Mouse (Mus musculus) adrenal gland, adult 18-20 months (tissue): ENCODE measurements around the gene Acy3. TPM values are rescaled to one million over a fixed set of nuclear protein-coding genes. Genes with fewer than 3 reads are reported as not detected.
"Not testable (repeated sequence)": the region's sequence is repeated elsewhere in the genome, so short reads cannot be mapped to it uniquely, and the experiment has no call there.

Experiments used
- DNase-seq, 2 experiments: peaks; one replicate each; pipeline ENCODE4 v3.0.0; 2021 to 2022; ENCODE audit warnings: low spot score in 2 of 2
- long read RNA-seq, 2 experiments: library from polyadenylated mRNA; stranded (forward); transcript quantifications; one replicate each; pipeline ENCODE4 v2.0.0; 2021
- total RNA-seq, 2 experiments: library from RNA; stranded (reverse); gene quantifications; 1 replicate in 1 of 2; 2 replicates in 1 of 2; pipeline ENCODE4 v1.2.3; 2021

The Acy3 gene
- total RNA-seq: 10 to 100 TPM; 16.1 to 20.8 TPM
- long read RNA-seq, experiment 1, transcript Acy3-205 (8 exons, 1,284 nt): major isoform, 5 of 8 reads
- long read RNA-seq, experiment 1, partial matches to known transcripts: 3 of 8 reads
- long read RNA-seq, experiment 1, other reads (novel, unspliced or antisense): 0 of 8 reads
- long read RNA-seq, experiment 2, transcript Acy3-205 (8 exons, 1,284 nt): major isoform, 8 of 20 reads
- long read RNA-seq, experiment 2, partial matches to known transcripts: 2 of 20 reads
- long read RNA-seq, experiment 2, other reads (novel, unspliced or antisense): 7 of 20 reads

DNA sequence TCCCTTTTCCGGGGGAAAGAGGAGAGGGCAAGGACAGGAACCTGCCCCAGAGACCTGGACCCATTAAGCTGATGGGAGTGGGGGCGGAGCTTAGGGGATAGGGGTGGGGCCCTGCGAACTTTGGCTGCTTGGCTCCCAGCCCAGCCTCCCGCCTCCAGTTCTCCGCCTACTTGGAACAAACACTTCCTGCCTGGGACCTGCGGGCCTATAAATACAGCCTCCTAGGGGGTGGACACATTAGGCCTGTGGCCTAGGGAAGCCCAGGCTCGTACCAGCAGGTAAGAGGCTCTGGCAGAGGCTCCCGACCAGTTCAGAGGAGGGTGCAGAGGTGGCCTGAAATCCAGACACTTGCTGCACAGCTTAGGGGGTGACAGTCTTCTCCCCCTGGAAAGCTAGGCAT is at the start of gene Acy3:
Acy3 (plus strand) TSS at position 237 of the 400 bp plus-strand sequence.
- peak; percentile 75 to 79 for DNase-seq

GRCm38 (mm10) chr19:3942315-3942714 is 44.1 kb upstream of the Acy3 start:
- DNase-seq: no peak

GRCm38 (mm10) chr19:3942986-3943735 is 43.2 kb upstream of the Acy3 start:
- DNase-seq: no peak

DNA sequence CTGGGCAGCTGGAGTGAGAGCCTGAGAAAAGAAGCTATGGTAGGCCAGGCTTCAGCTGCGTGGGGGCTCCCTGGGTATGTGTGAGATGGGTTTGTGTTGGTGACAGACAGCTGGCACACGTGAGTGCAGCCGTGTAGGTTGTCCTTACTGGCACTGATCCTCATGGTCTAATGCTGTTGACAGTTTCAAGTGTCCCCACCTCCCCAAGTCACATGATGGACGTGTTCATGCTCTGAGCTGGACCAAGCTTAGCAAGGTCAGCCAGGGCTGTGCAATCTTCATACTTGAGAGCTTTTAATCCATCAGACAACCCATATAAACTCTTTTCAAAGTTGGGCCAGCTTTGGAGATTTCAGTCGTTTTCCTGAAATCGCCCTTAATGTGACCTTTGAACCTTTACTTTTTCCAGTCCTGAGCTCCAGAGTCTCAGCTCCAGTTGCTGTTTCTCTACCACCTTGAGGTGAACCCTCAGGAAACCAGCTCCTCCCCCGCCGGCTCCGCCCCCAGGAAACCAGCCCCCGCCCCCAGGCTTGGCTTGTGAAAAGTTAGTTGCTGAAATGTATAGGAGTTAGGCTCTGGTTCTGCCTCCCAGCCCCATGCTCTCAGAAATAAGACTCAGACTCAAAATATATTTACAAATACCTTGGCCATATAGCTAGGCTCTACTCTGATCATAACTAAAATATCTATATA is 40.4 kb upstream of the Acy3 start:
- DNase-seq: no peak

DNA sequence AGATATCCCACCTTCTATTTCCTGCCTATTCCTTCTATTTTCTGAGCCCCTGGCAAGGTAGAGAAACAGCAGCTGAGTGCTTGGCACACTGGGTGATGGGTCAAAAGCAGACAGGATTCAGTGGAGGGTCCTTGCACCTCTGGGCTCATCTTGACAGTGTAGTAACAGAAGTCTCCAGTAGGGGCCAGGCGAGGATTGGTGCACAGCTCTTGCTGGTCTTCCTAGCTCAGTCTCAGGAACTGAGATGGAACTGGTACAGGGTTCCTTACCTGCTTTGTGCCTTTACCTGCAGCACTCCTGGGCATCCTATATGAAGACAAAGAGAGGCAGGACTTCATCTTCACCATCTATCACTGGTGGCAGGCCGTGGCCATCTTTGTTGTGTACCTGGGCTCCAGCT is 39.7 kb upstream of the Acy3 start:
- peak; percentile 63 to 70 for DNase-seq

- DNase-seq: no peak
Measured at GRCm38 (mm10) chr19:3947813-3948212, 38.6 kb upstream of the Acy3 start.

DNA sequence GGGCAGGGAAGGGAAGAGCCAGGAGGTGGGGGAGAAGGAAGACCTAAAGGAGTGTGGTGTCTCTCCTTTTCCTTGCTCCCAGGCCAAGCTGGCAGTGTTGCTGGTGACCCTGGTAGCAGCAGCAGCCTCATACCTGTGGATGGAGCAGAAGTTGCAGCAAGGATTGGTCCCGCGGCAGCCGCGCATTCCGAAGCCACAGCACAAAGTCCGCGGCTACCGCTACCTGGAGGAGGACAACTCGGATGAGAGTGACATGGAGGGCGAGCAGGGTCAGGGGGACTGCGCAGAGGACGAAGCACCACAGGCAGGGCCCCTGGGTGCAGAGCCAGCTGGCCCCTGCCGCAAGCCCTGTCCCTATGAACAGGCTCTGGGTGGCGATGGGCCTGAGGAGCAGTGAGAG is 37.8 kb upstream of the Acy3 start:
- DNase-seq: no peak

DNA sequence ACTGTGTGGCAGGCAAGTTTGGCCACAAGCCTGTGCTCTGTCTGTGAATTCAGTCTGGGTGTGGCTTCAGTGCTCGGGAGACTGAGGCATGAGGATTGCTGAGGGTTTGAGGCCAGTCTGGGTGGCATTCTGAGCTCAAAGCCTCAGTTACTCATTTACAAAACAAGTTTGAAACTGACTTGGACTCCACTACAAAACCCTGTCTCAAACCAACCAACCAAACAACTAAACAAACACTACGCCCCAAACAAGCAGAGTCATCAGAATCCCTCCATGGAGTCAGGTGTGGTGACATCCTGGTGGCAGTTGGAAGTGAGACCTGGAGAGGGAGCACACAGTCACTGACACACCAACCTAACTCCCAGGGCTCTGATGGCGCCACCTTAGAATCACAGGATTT is 36.0 kb upstream of the Acy3 start:
- no peak for DNase-seq

GRCm38 (mm10) chr19:3951461-3951860 is 34.9 kb upstream of the Acy3 start:
- DNase-seq: no peak

- DNase-seq: no peak
Measured at GRCm38 (mm10) chr19:3952099-3952498, 34.3 kb upstream of the Acy3 start.

- DNase-seq: no peak
Measured at GRCm38 (mm10) chr19:3955033-3955432, 31.3 kb upstream of the Acy3 start.

DNA sequence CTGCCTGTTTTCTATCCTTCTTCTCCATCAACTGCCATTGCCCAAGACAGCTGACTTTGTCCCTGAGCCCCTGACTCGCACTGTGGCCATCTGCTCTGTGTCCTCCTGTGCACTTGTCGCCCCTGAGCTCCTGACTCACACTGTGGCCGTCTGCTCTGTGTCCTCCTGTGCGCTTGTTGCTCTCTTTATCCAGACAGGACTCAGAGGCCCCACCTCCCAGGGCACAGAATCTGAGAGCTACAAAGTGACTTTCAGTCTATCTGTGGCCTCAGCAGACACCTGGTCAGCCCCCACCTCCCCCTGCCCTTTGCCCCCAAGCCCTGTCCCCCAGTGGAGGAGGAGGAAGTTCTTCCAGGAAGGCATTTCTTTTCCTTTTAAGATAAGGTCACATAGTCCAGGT is 30.6 kb upstream of the Acy3 start:
- no peak for DNase-seq

DNA sequence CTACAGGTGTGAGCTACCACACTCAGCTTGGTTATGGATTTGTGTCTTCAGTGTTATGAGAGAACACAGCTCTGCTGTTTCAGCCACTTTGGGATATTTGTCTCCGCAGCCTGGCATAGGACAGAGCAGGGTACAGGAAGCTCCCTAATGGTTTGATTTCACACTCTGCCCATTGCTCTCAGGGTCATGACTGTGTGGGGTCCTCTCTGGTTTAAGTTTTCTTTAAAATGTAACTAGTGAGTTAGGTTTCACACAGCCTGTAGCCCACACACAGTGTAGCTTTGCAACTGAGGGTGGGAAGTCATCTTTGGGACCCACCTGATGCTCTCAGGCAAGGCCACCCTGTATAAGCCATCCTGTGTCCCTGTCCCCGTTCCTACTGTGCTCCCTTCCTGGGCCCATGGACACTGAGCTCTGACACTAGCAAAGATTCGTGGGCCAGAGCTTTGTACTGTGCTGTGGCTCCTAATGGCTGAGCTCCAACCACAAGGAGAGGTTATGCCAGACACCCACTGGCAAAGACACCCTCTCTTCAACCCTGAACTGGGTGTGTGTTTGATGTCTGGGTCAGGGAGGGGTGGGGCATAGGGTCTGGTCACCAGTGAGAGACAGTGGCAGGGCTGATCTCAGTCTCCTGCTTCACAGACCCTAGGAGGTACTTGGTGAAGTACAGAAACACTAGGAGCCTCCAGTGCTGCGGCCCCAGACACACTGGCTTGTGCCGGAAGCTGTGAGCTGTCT is 28.9 kb upstream of the Acy3 start:
- not testable (repeated sequence) for DNase-seq

DNA sequence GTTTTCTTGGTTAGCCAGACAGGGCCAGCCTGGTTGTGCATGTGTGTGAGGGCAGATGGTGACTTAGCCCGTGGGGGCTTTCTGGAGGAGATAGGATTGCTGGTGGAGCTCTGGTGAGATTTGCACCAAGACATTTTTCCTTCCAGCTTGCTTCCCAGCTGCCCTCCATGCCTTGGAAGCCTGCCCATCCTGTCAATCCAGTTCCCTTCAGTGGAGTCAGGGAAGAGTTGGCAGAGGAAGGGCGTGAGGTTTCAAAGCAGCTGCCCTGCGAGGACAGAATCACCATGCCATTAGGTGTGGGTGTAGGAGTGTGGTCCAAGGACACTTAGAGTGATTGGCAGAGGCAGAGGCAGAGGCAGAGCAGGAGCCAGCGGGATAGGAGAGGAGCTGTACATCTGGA is 27.9 kb upstream of the Acy3 start, which contains the start of gene Aldh3b3:
Aldh3b3 (plus strand) TSS at position 176 of the 400 bp plus-strand sequence.
- no peak for DNase-seq

GRCm38 (mm10) chr19:3959030-3959429 is 27.3 kb upstream of the Acy3 start:
- DNase-seq: no peak

- no peak for DNase-seq
Measured at GRCm38 (mm10) chr19:3960211-3960610, 26.2 kb upstream of the Acy3 start.

- DNase-seq: not testable (repeated sequence)
Measured at GRCm38 (mm10) chr19:3961805-3962204, 24.6 kb upstream of the Acy3 start.

DNA sequence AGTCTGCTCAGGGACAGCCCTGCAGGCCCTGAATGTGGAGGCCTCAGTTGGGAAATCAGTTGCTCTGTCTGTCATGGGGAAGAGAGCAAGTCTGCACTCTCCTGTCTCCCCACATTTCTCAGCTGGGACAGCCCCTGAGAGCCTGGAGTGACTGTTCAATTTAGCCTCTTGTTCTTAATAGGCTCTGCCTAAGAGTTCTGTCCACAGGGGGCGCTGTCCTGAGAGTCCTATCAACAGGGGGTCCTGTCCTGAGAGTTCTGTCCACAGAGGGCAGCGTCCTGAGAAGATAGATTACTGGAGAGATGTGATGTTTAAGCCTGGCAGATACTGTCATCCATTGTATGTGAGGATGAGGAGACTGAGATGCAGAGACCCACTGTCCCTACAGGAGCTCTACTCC is 23.9 kb upstream of the Acy3 start:
- DNase-seq: no peak

- DNase-seq: no peak
Measured at GRCm38 (mm10) chr19:3964030-3964429, 22.3 kb upstream of the Acy3 start.

DNA sequence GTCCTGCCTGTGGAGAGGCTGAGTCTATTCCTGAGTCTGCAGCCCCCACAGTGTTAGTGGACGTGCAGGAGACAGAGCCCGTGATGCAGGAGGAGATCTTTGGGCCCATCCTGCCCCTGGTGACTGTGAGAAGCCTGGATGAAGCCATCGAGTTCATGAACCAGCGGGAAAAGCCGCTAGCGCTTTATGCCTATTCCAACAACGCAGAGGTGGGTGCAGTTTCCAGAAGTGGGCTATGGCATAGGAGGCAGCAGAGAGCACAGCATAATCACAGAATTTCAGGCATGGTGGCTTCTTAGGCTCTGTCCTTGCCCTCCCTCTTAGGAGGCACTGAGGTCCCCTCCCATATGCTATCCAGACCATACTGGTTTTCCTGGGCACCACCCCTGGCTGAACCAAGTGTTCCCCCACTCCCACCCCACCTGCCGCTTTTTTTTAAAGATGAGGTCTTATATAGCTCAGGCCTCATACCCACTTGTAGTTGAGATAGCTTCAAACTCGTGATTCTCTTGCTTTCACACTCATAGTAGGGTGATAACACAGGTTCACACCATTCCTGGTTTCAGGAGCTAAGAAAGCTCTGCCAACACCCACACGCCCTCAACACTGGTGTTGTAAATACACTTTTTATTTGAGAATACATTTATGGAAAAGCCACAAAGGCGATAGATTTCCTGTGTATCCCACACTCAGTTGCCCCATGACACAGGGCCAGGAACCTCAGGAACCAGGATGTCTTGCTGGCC is 19.9 kb upstream of the Acy3 start:
- DNase-seq: no peak

- DNase-seq: no peak
Measured at GRCm38 (mm10) chr19:3967258-3967657, 19.1 kb upstream of the Acy3 start.
